Mouse (Mus musculus) thymus, postnatal 10 days (tissue): ENCODE data around the gene Cyp2d12.
"Not testable (repeated sequence)": the region's sequence is repeated elsewhere in the genome, so short reads cannot be mapped to it uniquely, and the experiment has no call there.

ENCODE experiments used
- DNase-seq, 2 experiments: peaks; one replicate each; pipeline ENCODE4 v3.0.0; 2021; ENCODE audit warnings: low spot score in 2 of 2

Gene Cyp2d12

GRCm38 (mm10) chr15:82554531-82555230, at the start of gene Cyp2d12:
TSS of gene Cyp2d12 (plus strand) at chr15:82555072.
- DNase-seq, result no peak

GRCm38 (mm10) chr15:82506971-82507370, 47.9 kb upstream of the Cyp2d12 start:
- DNase-seq, result no peak

- not testable (repeated sequence) for DNase-seq
These were observed 47.1 kb upstream of the Cyp2d12 start for GRCm38 (mm10) chr15:82507740-82508139.

- not testable (repeated sequence) for DNase-seq
These were observed 45.4 kb upstream of the Cyp2d12 start for GRCm38 (mm10) chr15:82509495-82509894.

GRCm38 (mm10) chr15:82510500-82510899, 44.4 kb upstream of the Cyp2d12 start:
- not testable (repeated sequence) for DNase-seq

GRCm38 (mm10) chr15:82512111-82512510, 42.8 kb upstream of the Cyp2d12 start:
- DNase-seq, result not testable (repeated sequence)

GRCm38 (mm10) chr15:82516174-82516573, 38.7 kb upstream of the Cyp2d12 start:
- not testable (repeated sequence) for DNase-seq

- DNase-seq, result not testable (repeated sequence)
These were observed 27.5 kb upstream of the Cyp2d12 start for GRCm38 (mm10) chr15:82527371-82527770.

- DNase-seq, result not testable (repeated sequence)
These were observed 22.2 kb upstream of the Cyp2d12 start for GRCm38 (mm10) chr15:82532721-82533120.

GRCm38 (mm10) chr15:82542976-82543375, 11.9 kb upstream of the Cyp2d12 start:
- DNase-seq, result not testable (repeated sequence)

GRCm38 (mm10) chr15:82544561-82544960, 10.3 kb upstream of the Cyp2d12 start:
- DNase-seq, result not testable (repeated sequence)

- DNase-seq, result not testable (repeated sequence)
These were observed 7.1 kb upstream of the Cyp2d12 start for GRCm38 (mm10) chr15:82547753-82548152.

- DNase-seq, result not testable (repeated sequence)
These were observed 1.7 kb upstream of the Cyp2d12 start for GRCm38 (mm10) chr15:82553211-82553610.

- DNase-seq, result no peak
These were observed 18.0 kb downstream of the Cyp2d12 start for GRCm38 (mm10) chr15:82572856-82573255.

- DNase-seq, result no peak
These were observed 24.2 kb downstream of the Cyp2d12 start for GRCm38 (mm10) chr15:82579071-82579470.

GRCm38 (mm10) chr15:82582621-82583020, 27.7 kb downstream of the Cyp2d12 start:
- DNase-seq, result no peak
